ENCODE assay signal across 27 mouse cellular contexts in the genomic region with DNA sequence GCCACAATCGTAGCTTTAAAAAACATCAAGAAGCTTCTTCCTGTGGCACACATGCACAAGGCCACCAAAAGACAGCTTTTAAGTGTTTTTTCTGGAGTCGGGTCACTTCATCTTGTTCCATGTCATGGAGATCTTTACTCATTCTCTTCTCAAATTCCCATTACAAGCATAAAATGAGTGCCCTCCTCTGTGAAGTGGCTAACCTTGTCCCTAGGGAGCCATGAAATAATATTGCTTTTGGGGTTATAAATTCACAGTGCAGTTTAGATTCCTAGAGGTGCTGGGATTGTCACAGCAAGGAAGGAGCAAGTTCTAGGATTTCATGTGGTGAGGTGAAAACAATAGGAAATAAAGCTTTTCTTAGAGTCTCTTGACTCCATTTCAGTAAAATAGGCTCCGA.
DNase-seq lines count a peak whose midpoint lies in the region; ATAC-seq and TF ChIP-seq lines count a peak whose summit lies in the region.
"Had no signal": no experiment of that assay in that cellular context is flagged by ENCODE, and none has a peak within 500 bp of the region (broad histone marks: within the 10 kb centered on the region; RNA-seq: fewer than 3 reads in every experiment).

No protein-coding gene starts in this region.

- WGBS in kidney, postnatal 0 days: 22% methylated on average over 3 of the region's 3 CpGs
- WGBS in kidney, adult 2 months: 38% methylated on average over 3 of the region's 3 CpGs

- no peak overlapping the region for H3K9ac ChIP-seq in kidney, postnatal 0 days (ENCODE audit: low read depth, low read length)
- H3K9ac ChIP-seq: embryonic facial prominence, embryonic 12.5 days; embryonic facial prominence, embryonic 15.5 days; forebrain, postnatal 0 days; heart, embryonic 12.5 days; heart, embryonic 15.5 days; hindbrain, embryonic 14.5 days had no signal

- no peaks in the 10 kb centered on the region for H3K36me3 ChIP-seq in kidney, postnatal 0 days (ENCODE audit: insufficient read depth, low read length)
- no peaks in the 10 kb centered on the region for H3K36me3 ChIP-seq in kidney, adult 2 months (ENCODE audit: control insufficient read depth, insufficient read depth, low read length)
- H3K36me3 ChIP-seq: embryonic facial prominence, embryonic 12.5 days; embryonic facial prominence, embryonic 15.5 days; heart, embryonic 15.5 days had no signal

- no peak overlapping the region for H3K27ac ChIP-seq in kidney, postnatal 0 days
- H3K27ac ChIP-seq in kidney, adult 2 months (ENCODE audit: insufficient read depth, low read depth, low read length): no peak overlapping the region
- H3K27ac ChIP-seq: embryonic facial prominence, embryonic 12.5 days; embryonic facial prominence, embryonic 15.5 days; gastrocnemius, adult 2 months; heart, embryonic 15.5 days; hindbrain, embryonic 14.5 days; hindbrain, postnatal 0 days had no signal

- no peak for ATAC-seq in kidney, postnatal 0 days (replicated peaks; ENCODE audit: low FRiP score, low read depth)
- ATAC-seq in granulocyte monocyte progenitor cell, adult 5-6 weeks (replicated peaks; ENCODE audit: poor library complexity, severe bottlenecking): no peak
- ATAC-seq: activated CD4-positive, CD25-positive, alpha-beta regulatory T cell, adult 4 months; forebrain, embryonic 14.5 days; forebrain, postnatal 0 days; hindbrain, postnatal 0 days; inflammation-experienced regulatory T-cells, adult 6 months had no signal

- no peak for TF ChIP-seq CTCF in kidney, postnatal 0 days (IDR thresholded peaks at IDR 0.05; ENCODE audit: low read depth)
- no peak for TF ChIP-seq CTCF in kidney, adult 2 months (conservative IDR thresholded peaks at IDR 0.05; ENCODE audit: insufficient read depth, insufficient read length, low read depth, low read length)

- H3K27me3 ChIP-seq in kidney, postnatal 0 days (ENCODE audit: insufficient read depth, low read length): no peaks in the 10 kb centered on the region
- H3K27me3 ChIP-seq in kidney, adult 2 months (replicated peaks; ENCODE audit: control insufficient read depth, insufficient read depth, low read length): no peaks in the 10 kb centered on the region
- H3K27me3 ChIP-seq: embryonic facial prominence, embryonic 12.5 days; embryonic facial prominence, embryonic 15.5 days; heart, embryonic 12.5 days; heart, embryonic 15.5 days had no signal

- TF ChIP-seq POLR2A in kidney, adult 2 months (IDR thresholded peaks at IDR 0.05; ENCODE audit: low read depth, low read length): no peak

- no peaks in the 10 kb centered on the region for H3K4me1 ChIP-seq in kidney, postnatal 0 days (replicated peaks; ENCODE audit: insufficient read depth, low read length)
- H3K4me1 ChIP-seq in kidney, adult 2 months (ENCODE audit: control insufficient read depth, insufficient read depth, low read length): no peaks in the 10 kb centered on the region
- H3K4me1 ChIP-seq: embryonic facial prominence, embryonic 12.5 days; embryonic facial prominence, embryonic 15.5 days; heart, embryonic 12.5 days; heart, embryonic 15.5 days had no signal

- DNase-seq in embryo, embryonic 10 days (ENCODE audit: low spot score): peak; percentile 37
- no peak for DNase-seq in embryo, embryonic 9.5 days (ENCODE audit: extremely low spot score)
- DNase-seq in kidney, postnatal 0 days (ENCODE audit: low spot score): peak; percentile 81
- DNase-seq in kidney, adult 2 months: no peak
- peak; percentile 13 for DNase-seq in embryo, embryonic 11.5 days (ENCODE audit: low read depth, low spot score)
- DNase-seq: adrenal gland, adult 8-10 months; adrenal gland, postnatal 25 days; cerebellum, adult 11-12 months; cerebellum, adult 8-10 months; cerebellum, postnatal 10 days; cerebellum, postnatal 36 days; forebrain, postnatal 0 days; gastrocnemius, adult 2 months; gastrocnemius, postnatal 14 days; heart, adult 18-20 months; heart, postnatal 10 days; heart, postnatal 4 days had no signal

- H3K9me3 ChIP-seq in kidney, postnatal 0 days (replicated peaks; ENCODE audit: low read length): no peaks in the 10 kb centered on the region
- H3K9me3 ChIP-seq: embryonic facial prominence, embryonic 12.5 days; embryonic facial prominence, embryonic 15.5 days; heart, embryonic 12.5 days; heart, embryonic 15.5 days had no signal

- no peak overlapping the region for H3K4me2 ChIP-seq in kidney, postnatal 0 days (ENCODE audit: low read length)
- H3K4me2 ChIP-seq: embryonic facial prominence, embryonic 12.5 days; embryonic facial prominence, embryonic 15.5 days; heart, embryonic 12.5 days; heart, embryonic 15.5 days; hindbrain, embryonic 14.5 days had no signal

- H3K4me3 ChIP-seq in kidney, postnatal 0 days (replicated peaks; ENCODE audit: low read depth, low read length): no peak overlapping the region
- no peak overlapping the region for H3K4me3 ChIP-seq in kidney, adult 2 months (ENCODE audit: insufficient read depth, low read depth, low read length)
- H3K4me3 ChIP-seq: embryonic facial prominence, embryonic 12.5 days; embryonic facial prominence, embryonic 15.5 days; gastrocnemius, adult 2 months; heart, embryonic 12.5 days; heart, embryonic 15.5 days had no signal

Comparison
In these comparisons a context has a peak if more than half of its experiments do, and no peak if none do; other contexts are left out.
1. DNase-seq: peak in embryo, embryonic 10 days (single experiment), kidney, postnatal 0 days (single experiment) and embryo, embryonic 11.5 days (single experiment); none in embryo, embryonic 9.5 days (single experiment) and kidney, adult 2 months (single experiment).